Mouse (Mus musculus) stomach, embryonic 16.5 days (tissue): ENCODE measurements around the gene Zfp275. TPM values are rescaled to one million over a fixed set of nuclear protein-coding genes. Genes with fewer than 3 reads are reported as not detected.
A peak's percentile ranks its signal among the peaks of the same experiment; 100 is the strongest.
"Not testable (repeated sequence)": the region's sequence is repeated elsewhere in the genome, so short reads cannot be mapped to it uniquely, and the experiment has no call there.

Experiments used
- ATAC-seq: fragments of 200-750 bp; cut with Nextera tagmentation; 2 replicates; pipeline ENCODE4 v1.8.0; 2017; ENCODE audit warnings: moderate number of reproducible peaks, moderate TSS enrichment; ENCODE audit not compliant: insufficient read depth, low FRiP score
- H3K27ac ChIP-seq: fragments of 300-500 bp; sonication (generic); 2 replicates; pipeline ENCODE4 v1.5.1; 2014; ENCODE audit warnings: low read length
- H3K27me3 ChIP-seq: fragments of 300-500 bp; sonication (generic); 2 replicates; pipeline ENCODE4 v1.6.1; 2014; ENCODE audit warnings: low read length, control low read depth, mixed read lengths; ENCODE audit not compliant: control insufficient read depth, insufficient read depth
- H3K36me3 ChIP-seq: fragments of 300-500 bp; sonication (generic); 2 replicates; pipeline ENCODE4 v1.6.1; 2014; ENCODE audit warnings: low read length; ENCODE audit not compliant: control insufficient read depth, insufficient read depth
- H3K4me1 ChIP-seq: fragments of 300-500 bp; sonication (generic); 2 replicates; pipeline ENCODE4 v1.6.1; 2014; ENCODE audit warnings: low read length, control low read depth, mixed read lengths; ENCODE audit not compliant: control insufficient read depth, insufficient read depth
- H3K4me2 ChIP-seq: fragments of 300-500 bp; sonication (generic); 2 replicates; pipeline ENCODE4 v1.6.1; 2014; ENCODE audit warnings: low read depth, low read length, mixed read lengths
- H3K4me3 ChIP-seq: fragments of 300-500 bp; sonication (generic); replicated peaks from 2 replicates; pipeline ENCODE4 v1.5.1; 2014; ENCODE audit warnings: mild to moderate bottlenecking, low read length
- H3K9ac ChIP-seq: fragments of 300-500 bp; sonication (generic); 2 replicates; pipeline ENCODE4 v1.6.1; 2014; ENCODE audit warnings: low read length
- H3K9me3 ChIP-seq: fragments of 300-500 bp; sonication (generic); replicated peaks from 2 replicates; pipeline ENCODE4 v1.6.1; 2016; ENCODE audit warnings: low read length, control low read depth; ENCODE audit not compliant: control insufficient read depth
- WGBS: fragments of 180-500 bp; shearing (Covaris S2); extraction: QIAGEN DNeasy Blood & Tissue Kit; methylation state at CpG from one replicate; pipeline ENCODE4 v1.1.7; 2014; 5-methylcytosine and 5-hydroxymethylcytosine counted together
- polyA plus RNA-seq: library from polyadenylated mRNA; unstranded; fragments of >200 nt; fragmentation: Nextera tagmentation; extraction: Ambion mirVana; gene quantifications from 2 replicates; pipeline ENCODE4 v1.2.1, GENCODE M21; 2015

The Zfp275 gene
- polyA plus RNA-seq, result 13.5 and 14.7 TPM in 2 replicates

DNA sequence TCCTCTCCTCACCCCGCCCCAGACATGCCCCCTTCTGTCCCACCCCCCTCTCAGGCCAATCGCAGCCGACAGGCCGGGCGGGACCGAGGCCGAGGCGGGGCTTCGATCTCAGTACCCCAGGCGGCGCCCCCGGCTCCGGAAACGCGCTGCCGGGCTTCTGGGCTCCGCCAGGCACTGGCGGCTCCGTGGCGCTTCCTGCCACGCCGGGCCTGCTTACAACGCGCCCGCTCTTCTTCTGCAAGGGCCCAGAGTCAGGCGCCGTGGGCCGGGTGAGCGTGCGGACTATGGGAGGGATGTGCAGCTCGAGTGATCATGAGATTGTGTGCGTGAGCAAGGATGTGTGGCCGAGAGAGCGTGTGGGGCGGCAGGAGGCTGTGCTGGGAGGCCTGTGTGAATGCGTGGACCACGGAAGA lies at the start of gene Zfp275:
Gene Zfp275 (plus strand): TSS at position 139 of the 413 bp plus-strand sequence.
- H3K4me1 ChIP-seq, result no peaks in the 10 kb centered on the region
- H3K27ac ChIP-seq, result no peak within 1 kb of the TSS
- WGBS, result 21% methylated on average over 37 of the region's 37 CpGs
- peaks cover 3% of the 10 kb centered on the region; the same call in 1 of the 2 replicates for H3K27me3 ChIP-seq
- H3K9ac ChIP-seq, result peak within 1 kb of the TSS; percentile 80
- H3K4me3 ChIP-seq, result peak within 1 kb of the TSS; percentile 67
- H3K9me3 ChIP-seq, result no peaks in the 10 kb centered on the region
- no peaks in the 10 kb centered on the region for H3K36me3 ChIP-seq
- ATAC-seq, result peak; percentile 95
- H3K4me2 ChIP-seq, result peak within 1 kb of the TSS; percentile 58

DNA sequence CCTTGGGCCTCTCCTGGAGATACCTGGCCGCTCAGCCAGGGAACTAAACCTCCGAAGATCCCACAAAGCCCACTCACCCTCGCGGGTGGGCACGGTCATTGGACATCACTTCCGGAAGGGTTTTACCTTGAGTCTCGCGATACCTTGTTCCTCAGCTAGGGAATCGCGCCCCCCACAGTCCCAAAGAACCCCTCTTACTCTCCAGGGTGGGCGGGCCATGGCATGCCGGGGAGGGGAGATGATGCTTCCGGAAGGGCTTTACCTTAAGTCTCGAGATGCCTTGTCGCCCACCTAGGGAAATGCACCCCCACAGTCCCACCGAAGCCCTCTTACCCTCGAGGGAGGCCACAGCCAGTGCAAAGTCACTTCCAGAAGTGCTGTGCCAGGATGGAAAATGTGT lies 49.5 kb upstream of the Zfp275 start, which contains the start of the genes Xlr5a and Xlr5c:
Gene Xlr5a (minus strand): TSS at position 101 of the 400 bp plus-strand sequence.
Gene Xlr5c (minus strand): TSS at position 101 of the 400 bp plus-strand sequence.
- not testable (repeated sequence) for H3K9ac ChIP-seq, H3K4me1 ChIP-seq, H3K27me3 ChIP-seq, H3K9me3 ChIP-seq, ATAC-seq, H3K4me2 ChIP-seq, H3K36me3 ChIP-seq, H3K4me3 ChIP-seq, H3K27ac ChIP-seq
- 91% methylated on average over 11 of the region's 17 CpGs for WGBS

DNA sequence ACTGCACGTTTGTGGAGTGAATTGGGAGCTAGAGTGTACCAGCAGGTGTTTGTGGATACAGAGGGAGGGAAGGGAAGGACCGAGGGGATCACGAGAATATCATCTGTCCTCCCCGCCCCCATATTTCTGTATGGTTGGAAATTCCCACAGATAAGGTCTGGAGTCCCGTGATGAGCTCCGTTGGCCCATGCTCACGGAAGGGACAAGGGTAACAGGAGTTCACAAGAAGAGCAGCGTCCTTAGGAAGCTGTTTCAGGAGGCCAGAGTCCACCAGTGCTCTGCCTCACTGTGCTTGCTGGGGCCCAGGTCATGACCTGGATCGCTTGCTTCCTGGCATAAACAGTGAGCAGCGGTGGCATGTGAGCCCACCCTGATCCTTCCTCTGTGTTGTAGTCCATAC lies 46.7 kb upstream of the Zfp275 start:
- H3K4me1 ChIP-seq, H3K27me3 ChIP-seq, H3K27ac ChIP-seq, H3K4me3 ChIP-seq, ATAC-seq, H3K9me3 ChIP-seq, H3K4me2 ChIP-seq, H3K9ac ChIP-seq, H3K36me3 ChIP-seq: not testable (repeated sequence)
- 46% methylated on average over 8 of the region's 10 CpGs for WGBS

DNA sequence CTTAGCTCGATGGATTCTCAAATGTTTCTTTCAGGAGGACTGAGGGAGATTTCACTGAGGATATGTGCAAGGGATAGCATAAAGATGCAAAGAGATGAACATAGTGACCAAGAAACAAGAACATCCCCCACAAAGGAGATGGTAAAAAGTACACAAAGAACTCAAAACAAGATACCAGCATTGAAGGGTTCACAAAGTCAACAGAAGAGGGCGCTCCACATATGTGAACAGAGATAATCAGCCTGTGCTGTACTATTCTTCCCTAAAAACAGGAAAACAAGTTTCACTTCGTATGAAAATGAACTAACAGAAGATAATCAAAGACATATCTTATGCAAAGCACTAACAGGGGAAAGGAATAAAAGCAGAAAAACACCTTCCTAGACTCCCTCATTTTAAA lies 29.9 kb upstream of the Zfp275 start:
- no peak for ATAC-seq
- Histone ChIP-seq H3K9me3 (no peaks in the 10 kb centered on the region), H3K27ac (no peak overlapping the region), H3K4me1 (no peaks in the 10 kb centered on the region), H3K4me3 (no peak overlapping the region), H3K27me3 (no peaks in the 10 kb centered on the region), H3K36me3 (no peaks in the 10 kb centered on the region), H3K4me2 (no peak overlapping the region), H3K9ac (no peak overlapping the region)
- WGBS, result 33% methylated on average over 3 of the region's 3 CpGs

DNA sequence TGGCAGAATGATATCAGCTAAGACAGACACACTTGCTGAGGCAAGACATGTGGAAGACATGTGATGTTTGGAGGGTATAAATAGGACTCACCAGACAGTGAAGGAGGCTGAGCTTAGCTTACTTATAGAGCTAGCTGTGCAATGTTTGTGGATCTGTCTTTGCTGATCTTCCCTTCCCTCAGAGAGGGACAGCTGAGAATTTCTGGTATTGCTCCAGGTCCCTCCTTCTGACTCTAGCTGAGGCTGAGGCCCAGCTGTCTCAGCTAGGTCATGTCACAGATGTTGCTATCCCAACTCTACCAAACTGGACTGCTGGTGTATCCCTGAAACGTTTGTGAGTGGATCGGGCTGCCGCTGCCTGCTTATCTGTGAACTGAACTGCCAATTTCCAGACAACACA lies 21.4 kb upstream of the Zfp275 start:
- no peak for ATAC-seq
- Histone ChIP-seq H3K4me3 (no peak overlapping the region), H3K4me1 (no peaks in the 10 kb centered on the region), H3K36me3 (no peaks in the 10 kb centered on the region), H3K27me3 (no peaks in the 10 kb centered on the region; the same call in 1 of the 2 replicates), H3K9me3 (no peaks in the 10 kb centered on the region), H3K4me2 (no peak overlapping the region), H3K9ac (no peak overlapping the region), H3K27ac (no peak overlapping the region)
- 58% methylated on average over 3 of the region's 3 CpGs for WGBS

DNA sequence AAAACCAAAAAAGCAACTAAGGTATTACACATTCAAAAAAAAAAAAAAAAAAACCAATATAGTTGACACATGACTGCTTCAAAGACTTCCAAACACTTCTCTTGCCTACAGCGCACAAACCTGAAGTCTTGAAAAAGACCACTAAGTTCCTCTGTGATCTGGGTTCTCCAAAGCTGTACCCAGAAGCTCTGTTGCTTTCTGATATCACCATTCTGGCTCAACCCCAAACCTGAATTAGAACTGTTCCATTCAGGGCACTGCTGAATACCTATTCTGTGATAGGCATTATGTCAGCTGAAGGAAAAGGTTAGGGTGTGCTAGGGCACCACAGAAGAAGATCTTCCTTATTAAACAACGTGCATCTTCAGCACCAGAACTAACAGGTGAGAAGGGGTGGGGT lies 15.2 kb upstream of the Zfp275 start:
- no peak overlapping the region for H3K4me3 ChIP-seq
- WGBS, result 74% methylated on average over 2 of the region's 2 CpGs
- H3K4me1 ChIP-seq, result no peaks in the 10 kb centered on the region
- H3K9ac ChIP-seq, result no peak overlapping the region
- H3K9me3 ChIP-seq, result no peaks in the 10 kb centered on the region
- peaks cover 4% of the 10 kb centered on the region; the same call in 1 of the 2 replicates for H3K27me3 ChIP-seq
- no peak for ATAC-seq
- no peak overlapping the region for H3K4me2 ChIP-seq
- H3K36me3 ChIP-seq, result no peaks in the 10 kb centered on the region
- no peak overlapping the region for H3K27ac ChIP-seq

DNA sequence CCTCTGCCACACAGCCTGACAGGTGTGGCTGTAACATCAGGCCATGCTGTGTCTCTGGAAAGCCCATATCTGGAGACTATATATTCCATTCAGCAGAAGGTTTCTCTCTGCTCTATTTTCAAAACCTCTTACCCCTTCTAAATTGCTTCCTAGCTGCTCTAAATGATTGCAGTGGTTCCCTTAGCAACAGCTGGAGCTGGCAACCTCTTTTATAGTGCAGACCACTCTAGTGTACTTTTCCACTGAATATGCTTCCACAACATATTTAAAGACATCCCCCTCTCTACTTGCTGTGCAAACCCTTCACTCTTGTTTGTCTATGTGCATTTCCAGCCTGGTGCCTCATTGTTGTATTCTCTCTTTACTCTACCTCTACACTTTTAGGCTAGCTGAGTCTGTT lies 8.9 kb upstream of the Zfp275 start:
- Histone ChIP-seq H3K27me3 (no peaks in the 10 kb centered on the region; the same call in 1 of the 2 replicates), H3K4me2 (no peak overlapping the region), H3K9me3 (no peaks in the 10 kb centered on the region), H3K27ac (no peak overlapping the region), H3K9ac (no peak overlapping the region), H3K4me3 (no peak overlapping the region), H3K4me1 (no peaks in the 10 kb centered on the region), H3K36me3 (no peaks in the 10 kb centered on the region)
- ATAC-seq, result no peak

DNA sequence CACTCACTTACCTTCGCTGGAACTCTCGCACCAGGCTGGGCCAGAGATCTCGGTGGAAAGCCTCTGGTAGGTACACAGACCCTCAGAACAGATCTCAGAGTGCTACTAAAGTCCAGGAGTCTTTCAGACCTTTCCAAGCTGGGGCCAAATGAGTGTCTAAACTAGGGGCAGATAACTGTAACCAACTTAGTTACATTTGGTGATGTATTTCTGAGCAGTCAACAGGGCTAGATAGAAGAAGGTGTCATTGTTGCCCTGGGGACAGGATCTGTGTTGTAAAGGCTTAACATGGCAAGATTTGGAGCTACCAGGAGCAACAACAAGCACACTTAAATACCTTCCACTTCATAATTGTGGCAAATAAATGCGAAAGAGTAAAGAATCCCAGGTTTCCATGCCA lies 5.7 kb upstream of the Zfp275 start, which contains the start of gene Gm45015:
Gene Gm45015 (minus strand): TSS at position 101 of the 400 bp plus-strand sequence.
- WGBS, result 82% methylated on average over 4 of the region's 4 CpGs
- Histone ChIP-seq H3K27ac (no peak within 1 kb of the TSS), H3K36me3 (no peaks in the 10 kb centered on the region), H3K27me3 (no peaks in the 10 kb centered on the region; the same call in 1 of the 2 replicates), H3K9ac (no peak within 1 kb of the TSS), H3K4me2 (no peak within 1 kb of the TSS), H3K4me1 (no peaks in the 10 kb centered on the region), H3K9me3 (no peaks in the 10 kb centered on the region), H3K4me3 (no peak within 1 kb of the TSS)
- no peak for ATAC-seq

DNA sequence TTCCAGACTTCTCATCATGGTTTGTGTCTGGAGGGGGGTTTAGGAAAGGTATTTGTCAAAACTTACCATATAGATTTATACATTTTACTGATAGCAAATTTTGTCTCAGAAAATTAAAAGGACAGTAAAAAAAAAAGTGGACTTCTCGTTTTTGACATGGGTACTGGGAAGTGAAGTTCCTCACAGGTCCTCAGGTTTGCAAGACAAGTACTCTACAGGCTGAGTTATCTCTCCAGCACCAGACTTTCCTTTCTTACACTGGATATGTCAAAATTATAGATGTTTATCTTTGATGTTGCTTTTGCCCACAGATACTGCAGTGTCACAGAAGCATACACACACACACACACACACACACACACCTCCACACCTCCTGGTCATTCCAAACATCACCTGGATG lies 948 bp upstream of the Zfp275 start:
- H3K4me1 ChIP-seq, result no peaks in the 10 kb centered on the region
- no peak overlapping the region for H3K4me2 ChIP-seq
- peaks cover 3% of the 10 kb centered on the region; the same call in 1 of the 2 replicates for H3K27me3 ChIP-seq
- no peak overlapping the region for H3K27ac ChIP-seq
- H3K4me3 ChIP-seq, result no peak overlapping the region
- H3K36me3 ChIP-seq, result no peaks in the 10 kb centered on the region
- H3K9ac ChIP-seq, result no peak overlapping the region
- ATAC-seq, result no peak
- 58% methylated on average over 1 of the region's 1 CpGs for WGBS
- H3K9me3 ChIP-seq, result no peaks in the 10 kb centered on the region
